Mouse (Mus musculus): ENCODE results near the gene Sycp1. TPM values are rescaled to one million over a fixed set of nuclear protein-coding genes. Genes with fewer than 3 reads are reported as not detected.

Gene Sycp1
- polyA plus RNA-seq (2017; shearing (Covaris generic)): not detected

DNA sequence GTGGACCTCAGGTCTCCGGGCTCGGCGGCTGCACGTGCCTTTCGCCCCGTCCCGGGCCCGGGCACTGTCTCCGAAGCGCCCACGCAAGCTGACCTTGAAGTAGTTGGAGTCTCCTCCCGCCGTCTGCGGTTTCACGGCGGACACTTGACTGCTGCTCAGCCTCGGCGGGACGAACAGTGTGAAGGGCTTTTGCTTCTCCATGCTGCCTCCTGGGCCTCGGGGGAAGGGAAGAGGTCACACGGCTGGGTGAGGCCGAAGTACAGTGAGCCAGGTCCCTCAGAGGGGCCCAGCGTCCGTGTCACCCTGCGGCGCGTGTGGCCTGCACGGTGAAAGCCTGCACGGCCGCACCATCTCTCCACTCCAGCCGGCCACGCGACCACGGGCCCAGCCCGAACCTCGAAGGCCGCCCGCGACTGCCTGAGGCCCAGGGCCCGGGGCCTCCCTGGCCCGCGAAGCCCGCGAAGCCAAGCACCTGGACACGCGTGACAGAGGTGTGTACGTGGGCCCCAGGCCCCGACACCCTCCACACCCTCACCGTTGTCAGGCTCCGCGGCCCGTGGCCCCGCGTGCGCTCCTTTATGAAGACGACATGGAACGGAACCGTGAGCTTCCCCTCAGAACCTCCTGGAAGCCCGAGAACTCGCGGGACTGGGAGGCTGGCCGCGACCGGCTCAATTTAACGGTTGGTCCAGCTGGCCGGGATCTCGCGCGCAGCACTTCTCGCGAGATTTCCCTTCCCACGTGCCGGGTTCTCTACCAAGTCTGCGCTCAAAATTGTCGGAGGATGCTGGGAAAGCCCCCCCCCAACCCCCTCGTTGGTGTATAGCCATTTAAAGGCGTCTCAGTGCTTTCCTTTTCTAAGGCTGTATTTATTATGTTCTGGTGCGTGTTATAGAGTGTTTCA lies at the start of gene Sycp1:
Gene Sycp1 (minus strand): TSS at position 650 of the 904 bp plus-strand sequence.

DNA sequence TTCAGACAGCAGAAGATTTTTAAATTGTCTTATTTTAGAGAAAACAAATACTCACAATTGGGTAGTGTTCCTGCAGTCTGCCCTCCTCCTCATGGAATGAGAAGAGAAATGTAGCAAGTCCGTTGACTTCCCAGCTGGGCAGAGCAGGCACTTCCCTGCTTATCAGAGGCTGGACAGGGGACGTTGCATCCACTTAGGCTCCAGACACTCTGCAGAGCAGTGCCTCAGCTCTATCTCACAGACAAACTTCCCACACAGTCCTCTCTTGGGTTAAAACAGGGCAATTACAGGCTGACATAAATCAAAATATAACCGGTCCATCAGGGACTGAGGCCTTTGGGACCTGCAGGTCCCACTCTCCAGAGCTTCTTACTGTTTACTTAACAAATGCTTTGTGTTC lies 28.1 kb upstream of the Sycp1 start, which contains the start of gene Nr1h5:
Gene Nr1h5 (minus strand): TSS at position 101 of the 400 bp plus-strand sequence.

DNA sequence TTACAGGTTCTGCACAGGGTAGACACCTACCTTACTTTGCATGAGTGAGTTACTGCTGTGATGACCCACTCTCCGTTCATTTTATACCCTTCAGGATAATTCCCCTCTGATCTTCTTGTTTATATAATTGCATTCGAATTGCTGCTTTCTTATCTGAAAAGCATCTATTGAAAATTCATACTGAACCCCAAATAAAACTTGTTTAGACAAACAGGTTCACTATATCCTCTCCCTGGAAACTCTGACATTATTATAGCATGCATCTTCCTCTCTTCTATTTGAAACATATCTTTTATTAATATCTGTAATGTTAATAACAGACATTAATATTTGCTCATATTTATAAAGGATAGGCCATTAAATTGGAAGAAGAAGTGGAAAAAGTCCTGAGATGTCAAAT lies 153.3 kb downstream of the Sycp1 start, which contains the start of gene Tshb:
Gene Tshb (minus strand): TSS at position 101 of the 400 bp plus-strand sequence.

Other genes starting within 250 kb of the Sycp1 start
- 0.29 TPM for gene Tspan2, start 201.6 kb downstream of the Sycp1 start, polyA plus RNA-seq (2017; shearing (Covaris generic))
- 0.10 TPM for gene Tshb, start 153.4 kb downstream of the Sycp1 start, polyA plus RNA-seq (2017; shearing (Covaris generic))
- gene Nr1h5, start 28.0 kb upstream of the Sycp1 start, polyA plus RNA-seq (2017; shearing (Covaris generic)): not detected
- gene Sike1, start 59.6 kb upstream of the Sycp1 start, polyA plus RNA-seq (2017; shearing (Covaris generic)): 93.7 TPM
- gene Csde1, start 84.3 kb upstream of the Sycp1 start, polyA plus RNA-seq (2017; shearing (Covaris generic)): 487 TPM
- 58.2 TPM for gene Nras, start 122.2 kb upstream of the Sycp1 start, polyA plus RNA-seq (2017; shearing (Covaris generic))
- gene Ampd1, start 137.9 kb upstream of the Sycp1 start, polyA plus RNA-seq (2017; shearing (Covaris generic)): 22.5 TPM
- 4.5 TPM for gene Dennd2c, start 166.5 kb upstream of the Sycp1 start, polyA plus RNA-seq (2017; shearing (Covaris generic))
- 150 TPM for gene Bcas2, start 235.6 kb upstream of the Sycp1 start, polyA plus RNA-seq (2017; shearing (Covaris generic))